Comparison of ENCODE assay signal across 15 mouse cellular contexts in the genomic region with DNA sequence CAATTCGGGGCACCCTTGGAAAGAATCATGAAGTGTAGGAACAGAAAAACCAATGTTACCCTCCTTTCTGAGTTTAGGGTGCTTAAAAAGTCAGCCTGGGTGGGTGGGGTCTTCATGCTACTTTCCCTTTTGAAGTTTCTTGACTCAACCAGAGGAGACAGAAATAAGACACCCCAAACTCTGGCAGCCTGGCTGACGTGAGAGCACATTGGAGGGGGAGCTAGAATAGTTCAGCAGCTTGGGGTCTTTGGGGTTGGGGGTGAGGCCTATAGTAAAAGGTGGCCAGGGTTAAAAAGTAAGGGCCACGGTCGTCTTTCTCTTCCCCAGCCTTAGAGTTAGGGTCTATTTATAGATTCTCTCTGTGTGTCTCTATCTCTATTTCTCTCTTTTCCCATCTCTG. TPM values are rescaled to one million over a fixed set of nuclear protein-coding genes. Genes with fewer than 3 reads are reported as not detected.
A peak's percentile ranks its signal among the peaks of the same experiment; 100 is the strongest.
DNase-seq lines count a peak whose midpoint lies in the region; ATAC-seq and TF ChIP-seq lines count a peak whose summit lies in the region.
"Had no signal": no experiment of that assay in that cellular context is flagged by ENCODE, and none has a peak within 500 bp of the region (broad histone marks: within the 10 kb centered on the region; RNA-seq: fewer than 3 reads in every experiment).

No protein-coding gene starts in this region.

- no peaks in the 10 kb centered on the region for H3K36me3 ChIP-seq in embryonic facial prominence, embryonic 15.5 days
- H3K36me3 ChIP-seq in hindbrain, embryonic 13.5 days, result no peaks in the 10 kb centered on the region
- H3K36me3 ChIP-seq in liver, embryonic 13.5 days, result no peaks in the 10 kb centered on the region
- no peaks in the 10 kb centered on the region for H3K36me3 ChIP-seq in heart, embryonic 10.5 days
- H3K36me3 ChIP-seq: heart, embryonic 15.5 days had no signal

- no peak overlapping the region for H3K9ac ChIP-seq in embryonic facial prominence, embryonic 15.5 days
- H3K9ac ChIP-seq in hindbrain, embryonic 13.5 days, result no peak overlapping the region
- 0 out of 2 replicates have a peak overlapping the region, but pooled peaks have one; percentile 2 for H3K9ac ChIP-seq in liver, embryonic 13.5 days
- H3K9ac ChIP-seq: heart, embryonic 15.5 days had no signal

- TF ChIP-seq POLR2A in cortical plate, adult 2 months (IDR thresholded peaks at IDR 0.05; ENCODE audit: extremely low read depth, insufficient read depth, low read length), result no peak

- WGBS in embryonic facial prominence, embryonic 15.5 days, result 40% methylated on average over 4 of the region's 4 CpGs
- WGBS in hindbrain, embryonic 13.5 days, result 6% methylated on average over 4 of the region's 4 CpGs
- 6% methylated on average over 4 of the region's 4 CpGs for WGBS in liver, embryonic 13.5 days (ENCODE audit: insufficient replicate concordance)
- 9% methylated on average over 4 of the region's 4 CpGs for WGBS in heart, embryonic 10.5 days

- no peak for ATAC-seq in embryonic facial prominence, embryonic 15.5 days (ENCODE audit: insufficient number of reproducible peaks, low FRiP score, low TSS enrichment, low read depth)
- no peak for ATAC-seq in hindbrain, embryonic 13.5 days (ENCODE audit: low FRiP score)
- ATAC-seq in liver, embryonic 13.5 days (ENCODE audit: low read depth), result no peak
- ATAC-seq: intestine, embryonic 16.5 days had no signal

- DNase-seq in liver, embryonic 13.5 days, result no peak
- DNase-seq in gastrocnemius, adult 18-20 months (ENCODE audit: low spot score), result no peak
- no peak for DNase-seq in heart, embryonic 10.5 days (ENCODE audit: low spot score)
- DNase-seq in gastrocnemius, postnatal 10 days, result no peak
- DNase-seq in heart, postnatal 10 days, result no peak
- DNase-seq: gastrocnemius, postnatal 14 days; kidney, postnatal 4 days; lung, postnatal 10 days had no signal

- H3K27ac ChIP-seq in cortical plate, adult 2 months (ENCODE audit: insufficient read depth, low read length), result no peak overlapping the region
- H3K27ac ChIP-seq in embryonic facial prominence, embryonic 15.5 days (replicated peaks), result no peak overlapping the region
- 0 out of 2 replicates have a peak overlapping the region, but pooled peaks have one; percentile 83 for H3K27ac ChIP-seq in hindbrain, embryonic 13.5 days
- no peak overlapping the region for H3K27ac ChIP-seq in liver, embryonic 13.5 days
- H3K27ac ChIP-seq in heart, embryonic 10.5 days, result no peak overlapping the region
- H3K27ac ChIP-seq: heart, embryonic 15.5 days had no signal

- peak overlapping the region; percentile 84; the same call in 1 of the 2 replicates for H3K4me3 ChIP-seq in cortical plate, adult 2 months (ENCODE audit: insufficient read depth, low read length)
- peak overlapping the region; percentile 48 for H3K4me3 ChIP-seq in embryonic facial prominence, embryonic 15.5 days (replicated peaks)
- H3K4me3 ChIP-seq in hindbrain, embryonic 13.5 days, result peak overlapping the region; percentile 44
- H3K4me3 ChIP-seq in liver, embryonic 13.5 days (replicated peaks), result peak overlapping the region; percentile 48
- no peak overlapping the region for H3K4me3 ChIP-seq in heart, embryonic 10.5 days

- H3K4me1 ChIP-seq in cortical plate, adult 2 months (ENCODE audit: control insufficient read depth, insufficient read depth, low read length), result no peaks in the 10 kb centered on the region; the same call in 1 of the 2 replicates
- peaks cover 47% of the 10 kb centered on the region for H3K4me1 ChIP-seq in embryonic facial prominence, embryonic 15.5 days
- H3K4me1 ChIP-seq in hindbrain, embryonic 13.5 days (replicated peaks), result peaks cover 47% of the 10 kb centered on the region
- peaks cover 23% of the 10 kb centered on the region for H3K4me1 ChIP-seq in liver, embryonic 13.5 days (replicated peaks)
- H3K4me1 ChIP-seq in heart, embryonic 10.5 days, result peaks cover 48% of the 10 kb centered on the region

- intact Hi-C loops in heart, postnatal 10 days (cut with DNase I), result no loop called here

- no peaks in the 10 kb centered on the region for H3K9me3 ChIP-seq in embryonic facial prominence, embryonic 15.5 days (replicated peaks)
- H3K9me3 ChIP-seq in hindbrain, embryonic 13.5 days, result no peaks in the 10 kb centered on the region
- no peaks in the 10 kb centered on the region for H3K9me3 ChIP-seq in liver, embryonic 13.5 days (replicated peaks)
- no peaks in the 10 kb centered on the region for H3K9me3 ChIP-seq in heart, embryonic 10.5 days
- H3K9me3 ChIP-seq: heart, embryonic 15.5 days had no signal

- TF ChIP-seq CTCF in cortical plate, adult 2 months (IDR thresholded peaks at IDR 0.05; ENCODE audit: extremely low read depth, insufficient read depth, low read length), result no peak

- H3K27me3 ChIP-seq in embryonic facial prominence, embryonic 15.5 days, result peaks cover 98% of the 10 kb centered on the region
- H3K27me3 ChIP-seq in hindbrain, embryonic 13.5 days, result peaks cover 96% of the 10 kb centered on the region
- H3K27me3 ChIP-seq in liver, embryonic 13.5 days, result peaks cover 100% of the 10 kb centered on the region
- H3K27me3 ChIP-seq in heart, embryonic 10.5 days (ENCODE audit: insufficient read depth, poor library complexity, severe bottlenecking), result peaks cover 96% of the 10 kb centered on the region

- H3K4me2 ChIP-seq in embryonic facial prominence, embryonic 15.5 days (replicated peaks), result no peak overlapping the region
- peak overlapping the region; percentile 57 for H3K4me2 ChIP-seq in hindbrain, embryonic 13.5 days
- peak overlapping the region; percentile 34; the same call in 1 of the 2 replicates for H3K4me2 ChIP-seq in liver, embryonic 13.5 days
- H3K4me2 ChIP-seq: heart, embryonic 15.5 days had no signal

RNA-seq across cellular contexts. Expression of a gene that starts 14.6 kb away (rescaled TPM):
- 82.4 and 83.3 TPM in 2 replicates for polyA plus RNA-seq in cortical plate, adult 2 months (2012; rRNA removed)
- 17.1 and 19.6 TPM in 2 replicates for polyA plus RNA-seq in embryonic facial prominence, embryonic 15.5 days (2015; fragmentation: Nextera tagmentation; extraction: Ambion mirVana)
- 22.1 and 23.6 TPM in 2 replicates for polyA plus RNA-seq in hindbrain, embryonic 13.5 days (2015; fragmentation: Nextera tagmentation; extraction: Ambion mirVana)
- 2.7 and 2.9 TPM in 2 replicates for polyA plus RNA-seq in liver, embryonic 13.5 days (2015; fragmentation: Nextera tagmentation; extraction: Ambion mirVana)
- not detected for total RNA-seq in gastrocnemius, adult 18-20 months (2021)
- 0.58 and 6.0 TPM in 2 replicates for polyA plus RNA-seq in heart, embryonic 10.5 days (2016; fragmentation: Nextera tagmentation; extraction: Ambion mirVana)
- 1 to 10 TPM in 1 of 2 experiments, under 1 TPM in 1; 0.59 to 1.2 TPM for total RNA-seq in gastrocnemius, postnatal 10 days (2021)
- total RNA-seq in heart, postnatal 10 days (2021), result under 1 TPM in 1 of 2 experiments, not detected in 1; 0.15 TPM
- total RNA-seq: adrenal gland, adult 18-20 months; common myeloid progenitor, adult 5-6 weeks had no signal
